Mouse (Mus musculus) bone marrow macrophage, adult 2 months (primary cell): Measurements from ENCODE around the gene Abcc9.

Source experiments
- CTCF ChIP-seq: IDR thresholded peaks from 2 replicates; pipeline ENCODE4 v1.5.1; 2012; ENCODE audit warnings: low read depth, mild to moderate bottlenecking, low read length, moderate library complexity
- POLR2A ChIP-seq: IDR thresholded peaks from 2 replicates; pipeline ENCODE4 v1.6.1; 2012; ENCODE audit warnings: mild to moderate bottlenecking, low read depth, low read length, borderline replicate concordance

DNA sequence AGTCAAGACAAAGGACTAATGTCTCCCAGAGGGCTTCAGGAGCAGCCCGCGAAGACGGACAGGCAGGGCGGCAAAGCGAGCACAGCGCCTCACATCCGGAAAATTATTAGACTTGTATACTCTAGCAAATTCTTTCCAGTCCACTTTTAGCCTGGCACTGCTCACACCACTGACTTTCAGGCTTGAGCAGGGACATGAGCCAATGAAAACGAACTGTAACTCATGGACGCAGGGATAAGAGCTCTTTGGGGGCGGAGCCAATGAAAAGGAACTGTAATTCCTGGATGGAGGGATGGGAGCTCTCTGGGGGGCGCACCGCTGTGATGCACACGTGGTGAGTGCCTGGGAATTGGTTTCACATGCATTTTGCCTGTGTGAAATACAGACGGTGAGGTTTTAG, 157.0 kb downstream of the Abcc9 start:
- TF ChIP-seq CTCF (no peak), POLR2A (no peak)
